Mouse (Mus musculus) cortical plate, adult 2 months (tissue): ENCODE data around the gene Abt1.

Source experiments
- CTCF ChIP-seq: fragments of 200-500 bp; IDR thresholded peaks from 2 replicates; pipeline ENCODE4 v1.5.1; 2011; ENCODE audit warnings: mild to moderate bottlenecking, control low read depth, low read length; ENCODE audit not compliant: insufficient read depth; ENCODE audit errors: extremely low read depth
- POLR2A ChIP-seq: fragments of 200-500 bp; IDR thresholded peaks from 2 replicates; pipeline ENCODE4 v1.6.1; 2011; ENCODE audit warnings: mild to moderate bottlenecking, low read length, control low read depth; ENCODE audit not compliant: insufficient read depth; ENCODE audit errors: extremely low read depth

GRCm38 (mm10) chr13:23450398-23450797 lies 26.7 kb upstream of the Abt1 start:
- TF ChIP-seq CTCF (no peak), POLR2A (no peak)
